Mouse (Mus musculus) kidney, embryonic 16.5 days (tissue): ENCODE measurements at regions not wholly inside any gene's neighbourhood (a gene's known extent, or its start where the extent isn't known, plus 50 kb on each side); places are given as distances from the start of the nearest gene placed in this dataset.

Experiments used
- ATAC-seq: fragments of 200-750 bp; cut with Nextera tagmentation; 2 replicates; pipeline ENCODE4 v1.8.0; 2017; ENCODE audit warnings: moderate TSS enrichment; ENCODE audit not compliant: low FRiP score, low TSS enrichment
- H3K27ac ChIP-seq: fragments of 300-500 bp; sonication (generic); 2 replicates; pipeline ENCODE4 v1.5.1; 2014; ENCODE audit warnings: low read length
- H3K27me3 ChIP-seq: fragments of 300-500 bp; sonication (generic); 2 replicates; pipeline ENCODE4 v1.6.1; 2014; ENCODE audit warnings: low read length, control low read depth, mixed read lengths; ENCODE audit not compliant: insufficient read depth
- H3K36me3 ChIP-seq: fragments of 300-500 bp; sonication (generic); 2 replicates; pipeline ENCODE4 v1.6.1; 2014; ENCODE audit warnings: low read length, control low read depth, mixed read lengths; ENCODE audit not compliant: insufficient read depth
- H3K4me1 ChIP-seq: fragments of 300-500 bp; sonication (generic); 2 replicates; pipeline ENCODE4 v1.6.1; 2014; ENCODE audit warnings: low read length, control low read depth, mixed read lengths; ENCODE audit not compliant: insufficient read depth
- H3K4me2 ChIP-seq: fragments of 300-500 bp; sonication (generic); replicated peaks from 2 replicates; pipeline ENCODE4 v1.6.1; 2014; ENCODE audit warnings: low read depth, low read length
- H3K4me3 ChIP-seq: fragments of 300-500 bp; sonication (generic); 2 replicates; pipeline ENCODE4 v1.5.1; 2014; ENCODE audit warnings: mild to moderate bottlenecking, low read length
- H3K9ac ChIP-seq: fragments of 300-500 bp; sonication (generic); replicated peaks from 2 replicates; pipeline ENCODE4 v1.6.1; 2014; ENCODE audit warnings: low read length
- H3K9me3 ChIP-seq: fragments of 300-500 bp; sonication (generic); 2 replicates; pipeline ENCODE4 v1.6.1; 2016; ENCODE audit warnings: low read length, control low read depth
- WGBS: fragments of 180-500 bp; shearing (Covaris S2); extraction: QIAGEN DNeasy Blood & Tissue Kit; methylation state at CpG from one replicate; pipeline ENCODE4 v1.1.7; 2014; 5-methylcytosine and 5-hydroxymethylcytosine counted together

DNA sequence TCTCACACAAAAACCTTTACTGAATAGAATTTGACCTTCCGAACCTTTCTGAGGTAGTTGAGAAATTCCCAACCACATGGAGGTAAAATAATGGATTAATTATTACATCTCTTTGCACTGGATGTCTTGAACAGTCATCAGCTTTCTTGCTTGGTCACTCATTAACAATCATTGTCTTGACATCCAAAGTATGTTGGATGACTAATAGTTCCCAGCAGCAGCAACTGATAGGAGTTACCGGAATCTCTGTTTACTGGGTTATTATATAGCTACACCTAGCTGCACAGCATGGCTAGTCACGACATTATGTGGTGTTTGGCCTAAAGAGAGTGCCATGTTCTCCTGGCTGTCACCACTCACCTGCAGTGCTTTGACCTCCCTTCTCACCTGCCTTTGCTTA, 234.9 kb upstream of the Zpld1 start:
- ATAC-seq: peak; percentile 83
- no peak overlapping the region for H3K4me2 ChIP-seq
- no peak overlapping the region for H3K9ac ChIP-seq
- 67% methylated on average over 3 of the region's 3 CpGs for WGBS
- no peaks in the 10 kb centered on the region for H3K27me3 ChIP-seq
- H3K4me1 ChIP-seq: no peaks in the 10 kb centered on the region
- no peaks in the 10 kb centered on the region for H3K9me3 ChIP-seq
- no peaks in the 10 kb centered on the region for H3K36me3 ChIP-seq
- no peak overlapping the region for H3K4me3 ChIP-seq
- H3K27ac ChIP-seq: 0 out of 2 replicates have a peak overlapping the region, but pooled peaks have one; percentile 43

GRCm38 (mm10) chr16:55530844-55531243, 233.1 kb upstream of the Zpld1 start:
- H3K9me3 ChIP-seq: no peaks in the 10 kb centered on the region
- no peak for ATAC-seq
- no peak overlapping the region for H3K27ac ChIP-seq
- H3K4me2 ChIP-seq: no peak overlapping the region
- no peaks in the 10 kb centered on the region for H3K4me1 ChIP-seq
- H3K36me3 ChIP-seq: no peaks in the 10 kb centered on the region
- H3K27me3 ChIP-seq: no peaks in the 10 kb centered on the region
- H3K4me3 ChIP-seq: no peak overlapping the region
- no peak overlapping the region for H3K9ac ChIP-seq

GRCm38 (mm10) chr16:55527680-55528079, 229.9 kb upstream of the Zpld1 start:
- no peaks in the 10 kb centered on the region for H3K4me1 ChIP-seq
- H3K27ac ChIP-seq: no peak overlapping the region
- H3K9me3 ChIP-seq: no peaks in the 10 kb centered on the region
- H3K36me3 ChIP-seq: no peaks in the 10 kb centered on the region
- H3K4me3 ChIP-seq: no peak overlapping the region
- no peak overlapping the region for H3K9ac ChIP-seq
- H3K27me3 ChIP-seq: no peaks in the 10 kb centered on the region
- no peak for ATAC-seq
- H3K4me2 ChIP-seq: no peak overlapping the region
- WGBS: 88% methylated on average over 5 of the region's 5 CpGs

- ATAC-seq: no peak
- 0 out of 2 replicates have a peak, but pooled peaks cover 4% of the 10 kb centered on the region for H3K4me1 ChIP-seq
Measured at GRCm38 (mm10) chr16:55526230-55526842, 228.6 kb upstream of the Zpld1 start.

GRCm38 (mm10) chr16:55523264-55523663, 225.5 kb upstream of the Zpld1 start:
- Histone ChIP-seq H3K4me1 (0 out of 2 replicates have a peak, but pooled peaks cover 4% of the 10 kb centered on the region), H3K4me3 (no peak overlapping the region), H3K27ac (no peak overlapping the region), H3K4me2 (no peak overlapping the region), H3K9me3 (no peaks in the 10 kb centered on the region), H3K9ac (no peak overlapping the region), H3K27me3 (no peaks in the 10 kb centered on the region), H3K36me3 (no peaks in the 10 kb centered on the region)
- 88% methylated on average over 1 of the region's 1 CpGs for WGBS
- ATAC-seq: no peak

More at GRCm38 (mm10) chr16:55526230-55526842, 228.6 kb upstream of the Zpld1 start:
- Histone ChIP-seq H3K27ac (no peak overlapping the region), H3K27me3 (no peaks in the 10 kb centered on the region), H3K4me3 (no peak overlapping the region), H3K4me2 (no peak overlapping the region), H3K9me3 (no peaks in the 10 kb centered on the region), H3K36me3 (no peaks in the 10 kb centered on the region), H3K9ac (no peak overlapping the region)
- WGBS: 81% methylated on average over 5 of the region's 5 CpGs

- no peaks in the 10 kb centered on the region for H3K36me3 ChIP-seq
- no peak for ATAC-seq
- no peaks in the 10 kb centered on the region for H3K27me3 ChIP-seq
- H3K4me2 ChIP-seq: no peak overlapping the region
- H3K9me3 ChIP-seq: no peaks in the 10 kb centered on the region
- 80% methylated on average over 1 of the region's 1 CpGs for WGBS
- H3K9ac ChIP-seq: no peak overlapping the region
- H3K4me3 ChIP-seq: no peak overlapping the region
- 0 out of 2 replicates have a peak, but pooled peaks cover 4% of the 10 kb centered on the region for H3K4me1 ChIP-seq
- H3K27ac ChIP-seq: no peak overlapping the region
Measured at GRCm38 (mm10) chr16:55522283-55522682, 224.5 kb upstream of the Zpld1 start.

DNA sequence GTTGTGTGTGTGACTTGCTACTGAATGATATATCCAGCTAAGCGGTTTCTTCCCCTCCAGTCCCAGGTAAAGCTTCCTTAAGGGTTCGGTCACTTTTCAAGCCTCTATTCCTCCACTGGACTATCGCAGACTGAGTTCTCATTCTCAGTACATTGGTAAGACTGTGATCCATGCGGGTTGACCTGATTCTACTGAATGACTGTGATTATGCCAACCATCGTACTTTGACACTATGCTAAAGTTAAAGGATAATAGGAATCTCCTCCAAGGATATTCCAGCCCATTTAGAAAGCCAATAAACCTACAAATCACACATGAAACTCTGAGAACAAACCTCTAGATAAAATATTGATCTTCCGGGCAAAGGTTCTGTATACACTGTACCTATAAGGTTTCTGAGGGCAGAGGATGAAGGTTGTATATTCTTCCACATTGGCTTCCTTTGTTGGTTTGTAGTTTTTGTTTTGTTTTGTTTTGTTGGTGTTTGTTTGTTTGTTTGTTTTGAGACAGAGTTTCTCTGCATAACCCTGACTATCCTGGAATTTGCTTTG, 223.7 kb upstream of the Zpld1 start:
- Histone ChIP-seq H3K4me1 (0 out of 2 replicates have a peak, but pooled peaks cover 4% of the 10 kb centered on the region), H3K4me2 (no peak overlapping the region), H3K4me3 (no peak overlapping the region), H3K27me3 (no peaks in the 10 kb centered on the region), H3K36me3 (no peaks in the 10 kb centered on the region), H3K27ac (no peak overlapping the region), H3K9me3 (no peaks in the 10 kb centered on the region), H3K9ac (no peak overlapping the region)
- no peak for ATAC-seq
- WGBS: 90% methylated on average over 6 of the region's 6 CpGs

DNA sequence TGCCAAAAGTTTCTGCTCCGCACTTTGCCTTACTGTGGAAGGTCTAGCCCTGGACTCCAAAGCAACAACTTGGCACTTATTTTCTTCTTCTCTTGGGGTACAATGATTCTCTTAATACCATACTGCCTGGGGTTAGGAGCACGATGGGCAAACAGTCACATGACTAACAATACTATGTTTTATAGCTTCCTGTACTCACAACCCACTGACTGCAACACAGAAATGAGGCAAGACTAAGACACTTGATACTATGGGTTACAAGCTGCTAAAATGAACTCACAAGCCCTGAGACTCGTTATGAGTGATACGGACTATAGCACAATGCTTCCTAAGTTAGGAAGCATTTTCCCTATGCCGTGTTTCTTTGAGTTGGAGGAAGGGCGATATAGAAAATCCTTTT, 222.3 kb upstream of the Zpld1 start:
- Histone ChIP-seq H3K4me1 (0 out of 2 replicates have a peak, but pooled peaks cover 4% of the 10 kb centered on the region), H3K4me2 (no peak overlapping the region), H3K4me3 (no peak overlapping the region), H3K36me3 (no peaks in the 10 kb centered on the region), H3K9me3 (no peaks in the 10 kb centered on the region), H3K27me3 (no peaks in the 10 kb centered on the region), H3K9ac (no peak overlapping the region), H3K27ac (no peak overlapping the region)
- 69% methylated on average over 6 of the region's 6 CpGs for WGBS
- ATAC-seq: no peak

DNA sequence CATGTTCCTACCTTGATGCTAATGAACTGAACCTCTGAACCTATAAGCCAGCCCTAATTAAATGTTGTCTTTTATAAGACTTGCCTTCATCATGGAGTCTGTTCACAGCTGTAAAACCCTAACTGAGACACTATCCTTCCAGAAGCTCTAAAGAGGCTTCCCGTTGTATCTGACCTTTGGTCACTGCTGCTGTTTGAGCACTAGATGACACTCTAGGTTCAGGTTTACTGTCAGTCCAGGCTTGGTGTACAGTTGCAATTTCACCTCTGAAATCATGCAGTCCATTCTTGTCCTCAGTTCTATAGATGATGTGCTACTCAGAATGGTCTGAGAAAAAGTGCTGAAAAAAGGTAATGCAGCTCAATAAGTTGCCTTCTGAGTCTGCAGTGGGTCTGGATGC, 221.9 kb upstream of the Zpld1 start:
- Histone ChIP-seq H3K27ac (no peak overlapping the region), H3K4me3 (no peak overlapping the region), H3K9ac (no peak overlapping the region), H3K27me3 (no peaks in the 10 kb centered on the region), H3K36me3 (no peaks in the 10 kb centered on the region), H3K4me2 (no peak overlapping the region), H3K4me1 (0 out of 2 replicates have a peak, but pooled peaks cover 4% of the 10 kb centered on the region), H3K9me3 (no peaks in the 10 kb centered on the region)
- ATAC-seq: 0 out of 2 replicates have a peak, but pooled peaks have one; percentile 51
- 50% methylated on average over 1 of the region's 1 CpGs for WGBS

DNA sequence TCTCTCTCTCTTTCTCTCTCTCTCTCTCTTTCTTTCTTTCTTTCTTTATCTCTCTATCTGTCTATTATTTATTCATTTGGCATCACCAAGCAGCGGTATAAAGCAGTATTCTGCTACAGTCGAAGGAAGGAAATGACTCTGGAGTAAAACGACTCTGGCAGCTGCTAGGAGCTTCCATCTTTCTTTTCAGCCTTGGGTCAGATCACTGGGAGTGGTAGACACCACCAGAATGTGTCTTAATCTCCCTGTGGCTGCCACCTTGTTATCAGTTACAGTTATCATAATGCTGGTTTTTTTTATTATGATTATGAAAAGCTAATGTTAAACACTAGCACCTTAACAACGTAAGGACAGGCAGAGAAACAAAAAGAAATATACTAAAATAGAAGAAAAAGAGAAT, 219.2 kb upstream of the Zpld1 start:
- H3K27me3 ChIP-seq: no peaks in the 10 kb centered on the region

More for the DNA sequence above, 219.2 kb upstream of the Zpld1 start:
- 0 out of 2 replicates have a peak, but pooled peaks cover 1% of the 10 kb centered on the region for H3K4me1 ChIP-seq
- 74% methylated on average over 4 of the region's 4 CpGs for WGBS
- no peaks in the 10 kb centered on the region for H3K9me3 ChIP-seq
- H3K36me3 ChIP-seq: no peaks in the 10 kb centered on the region
- H3K9ac ChIP-seq: no peak overlapping the region
- H3K4me2 ChIP-seq: no peak overlapping the region
- no peak overlapping the region for H3K4me3 ChIP-seq
- no peak overlapping the region for H3K27ac ChIP-seq
- ATAC-seq: no peak
